Mouse (Mus musculus) ES-E14 (cell line): ENCODE measurements around the gene Slc35a1.

Source experiments
- HCFC1 ChIP-seq: IDR thresholded peaks from 2 replicates; pipeline ENCODE4 v1.6.1; 2012; ENCODE audit warnings: low read length, inconsistent platforms, borderline replicate concordance; ENCODE audit not compliant: insufficient read depth
- ZC3H11A ChIP-seq: IDR thresholded peaks from 2 replicates; pipeline ENCODE4 v1.6.1; 2012; ENCODE audit warnings: low read depth, mild to moderate bottlenecking, inconsistent platforms, low read length, borderline replicate concordance
- ZNF384 ChIP-seq: IDR thresholded peaks from 2 replicates; pipeline ENCODE4 v1.6.1; 2012; ENCODE audit warnings: low read depth, low read length, inconsistent platforms

DNA sequence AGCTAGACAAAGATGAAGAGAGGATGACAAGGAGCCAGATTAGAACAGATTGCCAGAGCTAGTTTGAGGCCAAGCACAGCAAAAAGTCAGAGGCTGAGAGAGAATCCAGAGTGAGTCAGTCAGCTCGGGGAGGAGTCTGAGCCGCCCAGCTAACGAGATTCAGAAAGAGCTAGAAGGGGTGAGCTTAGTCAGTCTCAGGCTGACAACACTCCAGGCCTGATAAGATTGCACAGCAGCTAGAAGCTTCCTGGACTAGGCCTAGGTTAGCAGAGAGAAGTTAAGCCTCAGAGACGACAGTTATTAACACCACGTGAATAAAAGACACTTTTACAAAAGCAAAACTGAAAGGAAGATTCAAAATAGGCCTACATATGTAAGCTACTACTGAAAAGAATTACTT is 19.3 kb downstream of the Slc35a1 start:
- TF ChIP-seq ZNF384: no peak
- no peak for TF ChIP-seq HCFC1
- TF ChIP-seq ZC3H11A: no peak
